In genomic region chr1:4653937-4654336, GRCm38 (mm10) we compare ENCODE assay signal across 11 mouse cellular contexts.
DNase-seq lines count a peak whose midpoint lies in the region; ATAC-seq lines count a peak whose summit lies in the region.
"Had no signal": no experiment of that assay in that cellular context is flagged by ENCODE, and none has a peak within 500 bp of the region (broad histone marks: within the 10 kb centered on the region; RNA-seq: fewer than 3 reads in every experiment).

No protein-coding gene starts in this region.

- H3K36me3 ChIP-seq in heart, embryonic 14.5 days (ENCODE audit: control insufficient read depth, insufficient read depth, low read length): no peaks in the 10 kb centered on the region
- H3K36me3 ChIP-seq: embryonic facial prominence, embryonic 15.5 days had no signal

- no peak overlapping the region for H3K4me3 ChIP-seq in heart, embryonic 14.5 days (ENCODE audit: control insufficient read depth in 1 of 2, insufficient read depth in 1 of 2, low read depth in 1 of 2, low read length in 2 of 2)
- H3K4me3 ChIP-seq: embryonic facial prominence, embryonic 15.5 days; megakaryocyte, embryonic 14.5 days had no signal

- H3K27me3 ChIP-seq in heart, embryonic 14.5 days (ENCODE audit: control insufficient read depth, insufficient read depth, low read length): no peaks in the 10 kb centered on the region
- H3K27me3 ChIP-seq: embryonic facial prominence, embryonic 15.5 days; megakaryocyte, embryonic 14.5 days had no signal

- DNase-seq in cerebellum, postnatal 14 days: peak; percentile 8 to 11
- DNase-seq in cerebellum, postnatal 25 days: no peak
- peak; percentile 35 for DNase-seq in adrenal gland, postnatal 10 days
- DNase-seq in kidney, postnatal 10 days: peak; percentile 34
- DNase-seq in retina, postnatal 1 day: no peak
- DNase-seq in urinary bladder, postnatal 4 days (ENCODE audit: low spot score in 2 of 2): no peak

- no peak overlapping the region for H3K9ac ChIP-seq in heart, embryonic 14.5 days (ENCODE audit: low read length)
- H3K9ac ChIP-seq: embryonic facial prominence, embryonic 15.5 days had no signal

- H3K4me2 ChIP-seq in heart, embryonic 14.5 days (ENCODE audit: low read length): peak overlapping the region; percentile 16; the same call in 1 of the 2 replicates
- H3K4me2 ChIP-seq: embryonic facial prominence, embryonic 15.5 days had no signal

- peaks cover 0 to 4% of the 10 kb centered on the region in 2 experiments; a peak in 2 of 4 replicates for H3K4me1 ChIP-seq in heart, embryonic 14.5 days (ENCODE audit: control insufficient read depth in 2 of 2, insufficient read depth in 2 of 2, low read length in 2 of 2)
- H3K4me1 ChIP-seq: embryonic facial prominence, embryonic 15.5 days had no signal

- ATAC-seq in heart, embryonic 14.5 days (ENCODE audit: insufficient number of reproducible peaks, insufficient read depth, low FRiP score, low read depth): peak; percentile 43; the same call in 1 of the 2 replicates
- ATAC-seq in erythroid progenitor cell, adult 5-6 weeks (replicated peaks; ENCODE audit: low FRiP score, poor library complexity, severe bottlenecking): no peak
- ATAC-seq: intestine, postnatal 0 days had no signal

- H3K27ac ChIP-seq in heart, embryonic 14.5 days (replicated peaks in 1 of 2; ENCODE audit: control insufficient read depth in 1 of 2, insufficient read depth in 1 of 2, low read depth in 2 of 2, low read length in 2 of 2): 0 out of 4 replicates have a peak overlapping the region, but pooled peaks of 1 of the 2 experiments have one; percentile 14
- H3K27ac ChIP-seq: embryonic facial prominence, embryonic 15.5 days had no signal

- no peaks in the 10 kb centered on the region for H3K9me3 ChIP-seq in heart, embryonic 14.5 days (ENCODE audit: control insufficient read depth, low read length)
- H3K9me3 ChIP-seq: embryonic facial prominence, embryonic 15.5 days; megakaryocyte, embryonic 14.5 days had no signal

- 12% methylated on average over 7 of the region's 7 CpGs for WGBS in heart, embryonic 14.5 days

Comparison
In these comparisons a context has a peak if more than half of its experiments do, and no peak if none do; other contexts are left out.
1. DNase-seq: peak in cerebellum, postnatal 14 days (2 of 2), adrenal gland, postnatal 10 days (single experiment) and kidney, postnatal 10 days (single experiment); none in cerebellum, postnatal 25 days (0 of 2), retina, postnatal 1 day (single experiment) and urinary bladder, postnatal 4 days (0 of 2).